ENCODE assay signal across 23 mouse cellular contexts in genomic region chr7:83802007-83802406, GRCm38 (mm10). TPM values are rescaled to one million over a fixed set of nuclear protein-coding genes. Genes with fewer than 3 reads are reported as not detected.
A peak's percentile ranks its signal among the peaks of the same experiment; 100 is the strongest.
DNase-seq lines count a peak whose midpoint lies in the region; ATAC-seq lines count a peak whose summit lies in the region.
"Had no signal": no experiment of that assay in that cellular context is flagged by ENCODE, and none has a peak within 500 bp of the region (broad histone marks: within the 10 kb centered on the region; RNA-seq: fewer than 3 reads in every experiment).

No protein-coding gene starts in this region.

- peak; percentile 50 for ATAC-seq in common myeloid progenitor, adult 5-6 weeks (replicated peaks; ENCODE audit: low read depth, poor library complexity, severe bottlenecking)
- peak; percentile 30 to 54; a peak in 2 of 4 replicates for ATAC-seq in hematopoietic stem cell, adult 5-6 weeks (replicated peaks in 1 of 2; ENCODE audit: insufficient read depth in 1 of 2, low FRiP score in 2 of 2, low TSS enrichment in 1 of 2, low read depth in 1 of 2, poor library complexity in 2 of 2, severe bottlenecking in 2 of 2)
- ATAC-seq in megakaryocyte, adult 5-6 weeks (ENCODE audit: poor library complexity, severe bottlenecking) = peak; percentile 59
- no peak for ATAC-seq in cerebellum, adult (ENCODE audit: insufficient number of reproducible peaks, low FRiP score, low TSS enrichment)
- ATAC-seq in kidney, embryonic 15.5 days (replicated peaks; ENCODE audit: low FRiP score) = no peak
- no peak for ATAC-seq in activated CD4-positive, CD25-positive, alpha-beta regulatory T cell, adult 4 months
- ATAC-seq: Patski had no signal

- no peak overlapping the region for H3K4me3 ChIP-seq in kidney, embryonic 15.5 days (replicated peaks)
- H3K4me3 ChIP-seq: embryonic facial prominence, embryonic 12.5 days; embryonic facial prominence, embryonic 15.5 days; gastrocnemius, adult 2 months had no signal

- peak; percentile 37 for DNase-seq in NIH3T3 (ENCODE audit: low read depth)
- DNase-seq in heart, adult 18-20 months = no peak
- DNase-seq: adrenal gland, adult 8-10 months; adrenal gland, postnatal 25 days; gastrocnemius, postnatal 14 days had no signal

- no peaks in the 10 kb centered on the region for H3K4me1 ChIP-seq in kidney, embryonic 15.5 days

- H3K9me3 ChIP-seq in kidney, embryonic 15.5 days (replicated peaks) = no peaks in the 10 kb centered on the region
- H3K9me3 ChIP-seq: embryonic facial prominence, embryonic 12.5 days; embryonic facial prominence, embryonic 15.5 days had no signal

- H3K36me3 ChIP-seq in kidney, embryonic 15.5 days = no peaks in the 10 kb centered on the region
- H3K36me3 ChIP-seq: embryonic facial prominence, embryonic 12.5 days; embryonic facial prominence, embryonic 15.5 days had no signal

- WGBS in kidney, embryonic 15.5 days = 84% methylated on average over 2 of the region's 2 CpGs

- H3K4me2 ChIP-seq in kidney, embryonic 15.5 days = no peak overlapping the region
- H3K4me2 ChIP-seq: embryonic facial prominence, embryonic 12.5 days; embryonic facial prominence, embryonic 15.5 days; heart, embryonic 11.5 days; hindbrain, embryonic 14.5 days had no signal

- no peak overlapping the region for H3K9ac ChIP-seq in kidney, embryonic 15.5 days
- H3K9ac ChIP-seq: embryonic facial prominence, embryonic 12.5 days; embryonic facial prominence, embryonic 15.5 days; forebrain, postnatal 0 days; hindbrain, embryonic 14.5 days had no signal

- H3K27me3 ChIP-seq in kidney, embryonic 15.5 days = no peaks in the 10 kb centered on the region
- H3K27me3 ChIP-seq: embryonic facial prominence, embryonic 12.5 days; embryonic facial prominence, embryonic 15.5 days had no signal

- no peak overlapping the region for H3K27ac ChIP-seq in kidney, embryonic 15.5 days
- H3K27ac ChIP-seq: embryonic facial prominence, embryonic 12.5 days; embryonic facial prominence, embryonic 15.5 days; gastrocnemius, adult 2 months; hindbrain, embryonic 14.5 days; hindbrain, postnatal 0 days had no signal

RNA-seq across cellular contexts. Expression of gene Cfap161, which starts 7.3 kb away (rescaled TPM):
- not detected in 2 replicates for total RNA-seq in common myeloid progenitor, adult 5-6 weeks (2017)
- not detected in 2 replicates for total RNA-seq in hematopoietic stem cell, adult 5-6 weeks (2017)
- total RNA-seq in megakaryocyte, adult 5-6 weeks (2015) = not detected in 2 replicates
- not detected in 2 replicates for total RNA-seq in megakaryocyte, adult 5-6 weeks (2017)
- not detected for total RNA-seq in heart, adult 18-20 months (2021)
- 0.17 TPM in 1 of 2 replicates, not detected in the other for polyA plus RNA-seq in kidney, embryonic 15.5 days (2015; fragmentation: Nextera tagmentation; extraction: Ambion mirVana)
- not detected for polyA plus RNA-seq in activated CD4-positive, CD25-positive, alpha-beta regulatory T cell, adult 4 months (2017; shearing (Covaris generic))
- total RNA-seq: gastrocnemius, adult 2 months; gastrocnemius, postnatal 14 days; gastrocnemius, postnatal 4 days; heart, adult 8-10 months; heart, postnatal 36 days had no signal
- polyA plus RNA-seq: intestine, postnatal 0 days; Patski had no signal

RNA-seq across cellular contexts. Expression of gene Il16, which starts 56.5 kb away (rescaled TPM):
- 68.8 and 69.4 TPM in 2 replicates for total RNA-seq in common myeloid progenitor, adult 5-6 weeks (2017)
- total RNA-seq in hematopoietic stem cell, adult 5-6 weeks (2017) = 93.8 and 124 TPM in 2 replicates
- 38.8 and 42.2 TPM in 2 replicates for total RNA-seq in megakaryocyte, adult 5-6 weeks (2015)
- 128 TPM in 2 replicates for total RNA-seq in megakaryocyte, adult 5-6 weeks (2017)
- 1 to 10 TPM; 6.7 to 8.6 TPM for total RNA-seq in heart, adult 18-20 months (2021)
- 3.8 and 4.0 TPM in 2 replicates for polyA plus RNA-seq in kidney, embryonic 15.5 days (2015; fragmentation: Nextera tagmentation; extraction: Ambion mirVana)
- 100 to 1,000 TPM; 257 to 297 TPM for polyA plus RNA-seq in activated CD4-positive, CD25-positive, alpha-beta regulatory T cell, adult 4 months (2017; shearing (Covaris generic))

Comparison
In these comparisons a context has a peak if more than half of its experiments do, and no peak if none do; other contexts are left out.
1. ATAC-seq: peak in common myeloid progenitor, adult 5-6 weeks (single experiment), hematopoietic stem cell, adult 5-6 weeks (2 of 2) and megakaryocyte, adult 5-6 weeks (single experiment); none in cerebellum, adult (single experiment), kidney, embryonic 15.5 days (single experiment) and activated CD4-positive, CD25-positive, alpha-beta regulatory T cell, adult 4 months (single experiment).